Mouse (Mus musculus): ENCODE measurements around the gene Rps25. TPM values are rescaled to one million over a fixed set of nuclear protein-coding genes. Genes with fewer than 3 reads are reported as not detected.

Rps25 gene
- polyA plus RNA-seq, 1 experiment = 2,665 TPM

GRCm38 (mm10) chr9:44379054-44379834 is 27.7 kb upstream of the Rps25 start, which contains the start of gene Hyou1:
Hyou1 (plus strand) TSS chr9:44379490.
- peak within 1 kb of the TSS; percentile 53 for H3K27ac ChIP-seq (ENCODE audit: insufficient read depth, low read depth, low read length)
- H3K4me3 ChIP-seq (ENCODE audit: insufficient read depth, low read length) = peak within 1 kb of the TSS; percentile 96
- peaks cover 9% of the 10 kb centered on the region for H3K4me1 ChIP-seq (ENCODE audit: control insufficient read depth, insufficient read depth, low read length)
- TF ChIP-seq CTCF (IDR thresholded peaks at IDR 0.05; ENCODE audit: low read depth, low read length) = no peak
- TF ChIP-seq POLR2A (IDR thresholded peaks at IDR 0.05; ENCODE audit: borderline replicate concordance, low read depth, low read length) = no peak

- H3K4me3 ChIP-seq (ENCODE audit: insufficient read depth, low read length) = peak overlapping the region; percentile 90
- TF ChIP-seq CTCF (IDR thresholded peaks at IDR 0.05; ENCODE audit: low read depth, low read length) (no peak), POLR2A (IDR thresholded peaks at IDR 0.05; ENCODE audit: borderline replicate concordance, low read depth, low read length) (no peak)
- H3K27ac ChIP-seq (ENCODE audit: insufficient read depth, low read depth, low read length) = 0 out of 2 replicates have a peak overlapping the region, but pooled peaks have one; percentile 17
- peaks cover 9% of the 10 kb centered on the region for H3K4me1 ChIP-seq (ENCODE audit: control insufficient read depth, insufficient read depth, low read length)
These were observed 27.1 kb upstream of the Rps25 start for GRCm38 (mm10) chr9:44379862-44380261.

- no peak overlapping the region for H3K4me3 ChIP-seq (ENCODE audit: insufficient read depth, low read length)
- H3K27ac ChIP-seq (ENCODE audit: insufficient read depth, low read depth, low read length) = no peak overlapping the region
- peaks cover 5% of the 10 kb centered on the region for H3K4me1 ChIP-seq (ENCODE audit: control insufficient read depth, insufficient read depth, low read length)
- TF ChIP-seq CTCF (IDR thresholded peaks at IDR 0.05; ENCODE audit: low read depth, low read length) (no peak), POLR2A (IDR thresholded peaks at IDR 0.05; ENCODE audit: borderline replicate concordance, low read depth, low read length) (no peak)
These were observed 22.3 kb upstream of the Rps25 start for GRCm38 (mm10) chr9:44384596-44384995.

- no peaks in the 10 kb centered on the region for H3K4me1 ChIP-seq (ENCODE audit: control insufficient read depth, insufficient read depth, low read length)
- H3K27ac ChIP-seq (ENCODE audit: insufficient read depth, low read depth, low read length) = no peak overlapping the region
- H3K4me3 ChIP-seq (ENCODE audit: insufficient read depth, low read length) = no peak overlapping the region
- no peak for TF ChIP-seq POLR2A (IDR thresholded peaks at IDR 0.05; ENCODE audit: borderline replicate concordance, low read depth, low read length)
These were observed 19.7 kb upstream of the Rps25 start for GRCm38 (mm10) chr9:44387221-44387620.

- Histone ChIP-seq H3K4me1 (ENCODE audit: control insufficient read depth, insufficient read depth, low read length) (no peaks in the 10 kb centered on the region), H3K27ac (ENCODE audit: insufficient read depth, low read depth, low read length) (no peak overlapping the region), H3K4me3 (ENCODE audit: insufficient read depth, low read length) (no peak overlapping the region)
- TF ChIP-seq CTCF (IDR thresholded peaks at IDR 0.05; ENCODE audit: low read depth, low read length) (peak; percentile 53), POLR2A (IDR thresholded peaks at IDR 0.05; ENCODE audit: borderline replicate concordance, low read depth, low read length) (no peak)
These were observed 17.7 kb upstream of the Rps25 start for GRCm38 (mm10) chr9:44389273-44389672.

GRCm38 (mm10) chr9:44391466-44391865 is 15.5 kb upstream of the Rps25 start:
- TF ChIP-seq CTCF (IDR thresholded peaks at IDR 0.05; ENCODE audit: low read depth, low read length) (peak; percentile 52), POLR2A (IDR thresholded peaks at IDR 0.05; ENCODE audit: borderline replicate concordance, low read depth, low read length) (no peak)
- peaks cover 10% of the 10 kb centered on the region for H3K4me1 ChIP-seq (ENCODE audit: control insufficient read depth, insufficient read depth, low read length)
- no peak overlapping the region for H3K27ac ChIP-seq (ENCODE audit: insufficient read depth, low read depth, low read length)
- no peak overlapping the region for H3K4me3 ChIP-seq (ENCODE audit: insufficient read depth, low read length)

- TF ChIP-seq CTCF (IDR thresholded peaks at IDR 0.05; ENCODE audit: low read depth, low read length) (no peak), POLR2A (IDR thresholded peaks at IDR 0.05; ENCODE audit: borderline replicate concordance, low read depth, low read length) (peak; percentile 85; the same call in 1 of the 2 replicates)
- H3K27ac ChIP-seq (ENCODE audit: insufficient read depth, low read depth, low read length) = peak within 1 kb of the TSS; percentile 53
- H3K4me1 ChIP-seq (ENCODE audit: control insufficient read depth, insufficient read depth, low read length) = peaks cover 21% of the 10 kb centered on the region
- peak within 1 kb of the TSS; percentile 71 for H3K4me3 ChIP-seq (ENCODE audit: insufficient read depth, low read length)
These were observed 10.1 kb upstream of the Rps25 start, which contains the start of gene Slc37a4 for GRCm38 (mm10) chr9:44396684-44397411. Slc37a4 (plus strand) TSS chr9:44396852.

- Histone ChIP-seq H3K4me1 (ENCODE audit: control insufficient read depth, insufficient read depth, low read length) (peaks cover 21% of the 10 kb centered on the region), H3K27ac (ENCODE audit: insufficient read depth, low read depth, low read length) (0 out of 2 replicates have a peak overlapping the region, but pooled peaks have one; percentile 5), H3K4me3 (ENCODE audit: insufficient read depth, low read length) (peak overlapping the region; percentile 71)
- TF ChIP-seq CTCF (IDR thresholded peaks at IDR 0.05; ENCODE audit: low read depth, low read length) (no peak), POLR2A (IDR thresholded peaks at IDR 0.05; ENCODE audit: borderline replicate concordance, low read depth, low read length) (no peak)
These were observed 8.9 kb upstream of the Rps25 start for GRCm38 (mm10) chr9:44398087-44398486.

GRCm38 (mm10) chr9:44398551-44398950 is 8.4 kb upstream of the Rps25 start:
- Histone ChIP-seq H3K4me1 (ENCODE audit: control insufficient read depth, insufficient read depth, low read length) (peaks cover 21% of the 10 kb centered on the region), H3K4me3 (ENCODE audit: insufficient read depth, low read length) (peak overlapping the region; percentile 71; the same call in 1 of the 2 replicates), H3K27ac (ENCODE audit: insufficient read depth, low read depth, low read length) (no peak overlapping the region)
- TF ChIP-seq POLR2A (IDR thresholded peaks at IDR 0.05; ENCODE audit: borderline replicate concordance, low read depth, low read length) = no peak
- TF ChIP-seq CTCF (IDR thresholded peaks at IDR 0.05; ENCODE audit: low read depth, low read length) = no peak
